Mouse (Mus musculus) liver, embryonic 16.5 days (tissue): ENCODE data around the gene Syk. TPM values are rescaled to one million over a fixed set of nuclear protein-coding genes. Genes with fewer than 3 reads are reported as not detected.

Source experiments
- ATAC-seq: fragments of 200-750 bp; cut with Nextera tagmentation; 2 replicates; pipeline ENCODE4 v1.8.0; 2017; ENCODE audit warnings: low read depth, mild to moderate bottlenecking, moderate number of reproducible peaks, moderate library complexity
- H3K27ac ChIP-seq: fragments of 300-500 bp; sonication (generic); 2 replicates; pipeline ENCODE4 v1.5.1; 2014; ENCODE audit warnings: mild to moderate bottlenecking, low read length
- H3K27me3 ChIP-seq: fragments of 300-500 bp; sonication (generic); 2 replicates; pipeline ENCODE4 v1.6.1; 2014; ENCODE audit warnings: low read depth, low read length, mixed read lengths; ENCODE audit not compliant: control insufficient read depth, insufficient read depth
- H3K36me3 ChIP-seq: fragments of 300-500 bp; sonication (generic); 2 replicates; pipeline ENCODE4 v1.6.1; 2014; ENCODE audit warnings: mild to moderate bottlenecking; ENCODE audit not compliant: control insufficient read depth, insufficient read depth
- H3K4me1 ChIP-seq: fragments of 300-500 bp; sonication (generic); 2 replicates; pipeline ENCODE4 v1.6.1; 2014; ENCODE audit warnings: low read depth, low read length, mixed read lengths; ENCODE audit not compliant: control insufficient read depth
- H3K4me2 ChIP-seq: fragments of 300-500 bp; sonication (generic); 2 replicates; pipeline ENCODE4 v1.6.1; 2014; ENCODE audit warnings: low read depth, low read length, mixed read lengths
- H3K4me3 ChIP-seq: fragments of 300-500 bp; sonication (generic); 2 replicates; pipeline ENCODE4 v1.5.1; 2014; ENCODE audit warnings: low read depth, mild to moderate bottlenecking, low read length
- H3K9ac ChIP-seq: fragments of 300-500 bp; sonication (generic); 2 replicates; pipeline ENCODE4 v1.6.1; 2014; ENCODE audit warnings: low read depth, low read length
- H3K9me3 ChIP-seq: fragments of 300-500 bp; sonication (generic); replicated peaks from 2 replicates; pipeline ENCODE4 v1.6.1; 2016; ENCODE audit warnings: low read length; ENCODE audit not compliant: control insufficient read depth
- WGBS: fragments of 180-500 bp; shearing (Covaris S2); extraction: QIAGEN DNeasy Blood & Tissue Kit; methylation state at CpG from one replicate; pipeline ENCODE4 v1.1.7; 2014; ENCODE audit not compliant: insufficient replicate concordance; 5-methylcytosine and 5-hydroxymethylcytosine counted together
- polyA plus RNA-seq: library from polyadenylated mRNA; unstranded; fragments of >200 nt; fragmentation: Nextera tagmentation; extraction: Ambion mirVana; gene quantifications from 2 replicates; pipeline ENCODE4 v1.2.1, GENCODE M21; 2015

Syk gene
- 5.3 and 5.9 TPM in 2 replicates for polyA plus RNA-seq

DNA sequence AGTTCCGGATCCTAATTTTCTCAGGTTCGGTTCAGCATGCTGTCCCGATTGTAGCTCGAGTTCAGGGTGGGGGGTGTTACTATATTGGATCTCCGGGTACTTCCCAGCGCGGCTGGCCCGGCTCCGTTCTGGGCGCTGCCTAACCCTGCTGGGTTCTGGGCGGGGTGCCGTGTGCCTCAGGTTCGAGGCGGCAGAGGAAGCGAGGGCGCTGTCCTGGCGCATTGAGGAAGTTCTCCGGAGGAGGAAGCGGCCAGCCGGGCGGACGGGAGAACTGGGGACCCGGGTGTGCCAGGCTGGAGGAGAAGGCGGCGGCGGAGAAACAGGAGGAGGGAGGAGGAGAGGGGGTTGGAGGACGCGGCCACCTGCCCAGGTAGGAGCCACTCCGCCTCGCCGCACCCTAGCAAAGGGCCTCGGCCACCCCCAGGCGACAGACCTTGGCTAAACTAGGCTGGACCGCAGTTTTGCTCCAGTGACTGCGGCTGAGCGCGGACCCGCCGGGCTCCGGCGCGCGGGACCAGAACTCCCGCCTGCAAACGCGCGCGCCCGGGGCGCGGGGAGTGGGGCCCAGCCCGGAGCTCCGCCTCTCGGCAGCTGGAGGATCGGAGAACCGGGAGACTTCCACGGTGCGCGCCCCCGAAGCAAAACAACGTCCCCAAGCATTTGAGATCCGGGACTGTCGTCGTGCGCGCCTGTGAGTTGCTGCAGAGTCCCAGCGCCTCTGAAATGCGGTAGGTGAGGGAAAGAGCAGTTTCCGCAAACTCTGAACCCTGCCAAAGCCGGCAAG is at the start of gene Syk:
Gene Syk, plus strand, starts transcription at position 296 of the 784 bp plus-strand sequence.
- no peaks in the 10 kb centered on the region for H3K36me3 ChIP-seq
- ATAC-seq: peak; percentile 62
- H3K9me3 ChIP-seq: no peaks in the 10 kb centered on the region
- H3K27ac ChIP-seq: peak within 1 kb of the TSS; percentile 78
- peak within 1 kb of the TSS; percentile 80 for H3K4me2 ChIP-seq
- under 1% methylated on average over 70 of the region's 70 CpGs for WGBS
- peaks cover 16% of the 10 kb centered on the region for H3K27me3 ChIP-seq
- H3K4me3 ChIP-seq: peak within 1 kb of the TSS; percentile 66
- no peaks in the 10 kb centered on the region; the same call in 1 of the 2 replicates for H3K4me1 ChIP-seq
- H3K9ac ChIP-seq: peak within 1 kb of the TSS; percentile 63

DNA sequence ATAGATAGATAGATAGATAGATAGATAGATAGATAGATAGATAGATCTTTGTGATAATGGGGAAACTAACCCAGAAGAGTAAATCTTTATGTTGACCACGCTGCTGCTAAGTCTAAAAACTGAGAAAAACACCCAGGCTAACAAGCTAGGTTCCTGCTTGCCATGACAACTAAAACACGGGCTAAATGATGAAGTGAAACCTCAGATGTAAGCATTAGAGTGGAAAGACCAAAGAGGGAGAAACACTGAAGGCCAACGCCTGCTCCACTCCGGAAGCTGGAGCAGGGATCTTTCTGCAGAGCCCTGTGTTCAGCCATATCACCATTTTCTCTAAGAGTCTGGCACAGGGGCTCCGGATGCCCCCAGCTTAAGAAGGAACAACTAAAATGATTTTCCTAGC is 49.3 kb upstream of the Syk start:
- peaks cover 8% of the 10 kb centered on the region for H3K27me3 ChIP-seq
- WGBS: 63% methylated on average over 5 of the region's 5 CpGs
- no peak overlapping the region for H3K9ac ChIP-seq
- no peak overlapping the region for H3K27ac ChIP-seq
- no peak for ATAC-seq
- no peaks in the 10 kb centered on the region for H3K36me3 ChIP-seq
- no peak overlapping the region for H3K4me2 ChIP-seq
- no peak overlapping the region for H3K4me3 ChIP-seq
- H3K4me1 ChIP-seq: no peaks in the 10 kb centered on the region
- H3K9me3 ChIP-seq: no peaks in the 10 kb centered on the region

DNA sequence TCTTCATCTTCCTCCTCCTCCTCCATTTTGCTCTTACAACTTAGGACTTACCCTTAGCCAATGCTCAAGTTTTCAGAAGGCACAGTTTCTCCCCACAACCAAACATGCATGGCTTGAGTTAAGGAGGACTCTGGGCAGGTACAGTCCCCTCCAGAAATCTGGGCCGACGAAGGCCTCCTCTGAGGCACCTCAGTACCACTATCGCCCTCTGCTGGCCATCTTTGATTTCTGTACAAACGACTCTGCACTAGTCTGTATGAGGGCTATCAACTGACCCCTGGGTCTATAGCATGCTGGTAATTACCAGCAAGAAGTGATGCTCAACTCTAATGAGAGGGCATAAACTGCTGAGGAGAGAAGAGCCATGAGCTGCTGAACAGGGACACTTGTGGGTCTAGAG is 47.4 kb upstream of the Syk start:
- Histone ChIP-seq H3K9ac (no peak overlapping the region), H3K36me3 (no peaks in the 10 kb centered on the region), H3K27ac (no peak overlapping the region), H3K27me3 (no peaks in the 10 kb centered on the region), H3K4me2 (no peak overlapping the region), H3K4me1 (no peaks in the 10 kb centered on the region), H3K9me3 (no peaks in the 10 kb centered on the region), H3K4me3 (no peak overlapping the region)
- no peak for ATAC-seq
- WGBS: 5% methylated on average over 4 of the region's 4 CpGs

DNA sequence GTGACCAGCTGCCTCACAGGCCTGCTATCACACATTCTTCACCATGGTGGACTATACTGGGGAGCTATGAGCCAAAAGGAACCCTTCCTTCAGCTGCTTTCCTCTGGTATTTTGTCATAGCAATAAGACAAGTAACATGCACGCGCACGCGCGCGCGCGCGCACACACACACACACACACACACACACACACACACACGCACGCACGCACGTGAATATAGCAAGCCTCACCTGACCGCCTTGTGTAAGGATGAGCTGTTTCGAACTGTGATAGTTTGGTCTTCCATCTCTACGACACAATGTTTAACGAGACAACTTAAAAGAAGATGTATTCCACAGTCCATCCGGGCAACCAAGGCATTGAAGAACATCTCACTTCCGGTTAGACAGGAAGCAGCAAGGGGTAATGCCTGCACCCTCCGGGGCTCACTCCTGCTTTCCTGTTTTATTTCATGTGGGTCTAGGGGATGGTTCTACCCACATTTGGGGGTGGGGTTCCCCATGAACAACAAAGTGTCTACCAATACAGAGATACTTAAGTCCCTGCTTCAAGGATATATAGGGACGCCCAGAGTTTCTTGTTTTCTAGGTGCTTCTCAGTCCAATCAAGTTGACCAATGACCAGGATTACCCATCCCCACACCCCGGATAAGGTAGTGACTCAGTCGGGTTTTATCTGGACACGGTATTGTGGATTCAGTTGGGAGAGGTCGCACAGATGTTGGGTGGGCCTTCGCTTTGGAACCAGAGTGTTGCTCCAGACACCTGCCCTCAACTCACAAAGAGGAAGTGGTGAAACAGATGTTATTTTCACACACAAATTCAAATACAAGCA is 45.0 kb upstream of the Syk start:
- Histone ChIP-seq H3K4me2 (no peak overlapping the region), H3K4me1 (no peaks in the 10 kb centered on the region), H3K27ac (no peak overlapping the region), H3K4me3 (no peak overlapping the region), H3K27me3 (no peaks in the 10 kb centered on the region), H3K9ac (no peak overlapping the region), H3K9me3 (no peaks in the 10 kb centered on the region), H3K36me3 (no peaks in the 10 kb centered on the region)
- 74% methylated on average over 26 of the region's 26 CpGs for WGBS
- ATAC-seq: no peak

DNA sequence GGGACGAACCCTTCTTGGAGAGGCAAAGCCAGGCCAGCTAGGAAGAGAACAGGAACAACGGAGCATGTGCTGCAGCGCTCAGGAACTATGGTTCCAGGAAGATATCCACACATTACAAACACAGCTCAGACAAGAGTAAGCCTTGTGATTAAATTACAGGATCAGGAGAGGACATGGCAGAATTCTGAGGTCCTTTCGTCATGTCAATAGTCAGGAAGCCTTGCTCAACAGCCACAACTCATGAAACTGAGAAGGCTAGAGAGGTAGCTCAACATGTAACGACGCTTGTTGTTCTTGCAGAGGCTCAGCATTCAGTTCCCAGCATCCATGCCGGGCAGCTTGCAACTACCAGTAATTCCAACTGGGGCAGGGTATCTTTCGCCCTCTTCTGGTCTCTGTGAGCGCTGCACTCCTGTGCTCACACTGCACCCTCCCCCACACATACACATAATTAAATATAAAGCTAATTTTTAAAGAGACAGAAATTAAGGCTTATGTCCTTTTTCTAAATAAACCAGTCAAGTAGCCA is 44.3 kb upstream of the Syk start:
- H3K9ac ChIP-seq: no peak overlapping the region
- no peak overlapping the region for H3K4me2 ChIP-seq
- ATAC-seq: no peak
- H3K9me3 ChIP-seq: no peaks in the 10 kb centered on the region
- H3K4me3 ChIP-seq: no peak overlapping the region
- no peak overlapping the region for H3K27ac ChIP-seq
- H3K27me3 ChIP-seq: no peaks in the 10 kb centered on the region
- 57% methylated on average over 9 of the region's 9 CpGs for WGBS
- no peaks in the 10 kb centered on the region for H3K36me3 ChIP-seq
- H3K4me1 ChIP-seq: no peaks in the 10 kb centered on the region

DNA sequence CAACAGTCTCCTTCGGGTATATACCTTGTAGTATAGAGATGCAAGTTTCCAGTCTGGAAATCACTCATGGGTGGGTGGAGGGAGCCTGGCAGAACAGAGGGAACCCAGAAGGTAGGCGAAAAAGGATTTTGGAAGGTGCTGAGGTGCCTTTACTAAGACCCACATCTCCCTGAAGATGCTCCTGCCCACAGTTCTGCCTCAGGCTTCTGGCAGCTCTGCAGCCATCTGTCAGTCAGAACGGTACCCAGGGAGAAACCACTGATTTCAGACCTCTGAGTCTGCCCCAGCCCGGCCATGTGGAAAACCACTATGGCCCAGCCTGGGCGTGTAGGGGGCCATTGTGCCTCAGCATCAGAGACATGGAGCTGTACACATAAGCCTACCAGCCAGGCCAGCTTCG is 43.5 kb upstream of the Syk start:
- Histone ChIP-seq H3K4me2 (no peak overlapping the region), H3K36me3 (no peaks in the 10 kb centered on the region), H3K9me3 (no peaks in the 10 kb centered on the region), H3K27ac (no peak overlapping the region), H3K4me1 (no peaks in the 10 kb centered on the region), H3K27me3 (no peaks in the 10 kb centered on the region), H3K9ac (no peak overlapping the region), H3K4me3 (no peak overlapping the region)
- no peak for ATAC-seq
- WGBS: 56% methylated on average over 6 of the region's 6 CpGs

DNA sequence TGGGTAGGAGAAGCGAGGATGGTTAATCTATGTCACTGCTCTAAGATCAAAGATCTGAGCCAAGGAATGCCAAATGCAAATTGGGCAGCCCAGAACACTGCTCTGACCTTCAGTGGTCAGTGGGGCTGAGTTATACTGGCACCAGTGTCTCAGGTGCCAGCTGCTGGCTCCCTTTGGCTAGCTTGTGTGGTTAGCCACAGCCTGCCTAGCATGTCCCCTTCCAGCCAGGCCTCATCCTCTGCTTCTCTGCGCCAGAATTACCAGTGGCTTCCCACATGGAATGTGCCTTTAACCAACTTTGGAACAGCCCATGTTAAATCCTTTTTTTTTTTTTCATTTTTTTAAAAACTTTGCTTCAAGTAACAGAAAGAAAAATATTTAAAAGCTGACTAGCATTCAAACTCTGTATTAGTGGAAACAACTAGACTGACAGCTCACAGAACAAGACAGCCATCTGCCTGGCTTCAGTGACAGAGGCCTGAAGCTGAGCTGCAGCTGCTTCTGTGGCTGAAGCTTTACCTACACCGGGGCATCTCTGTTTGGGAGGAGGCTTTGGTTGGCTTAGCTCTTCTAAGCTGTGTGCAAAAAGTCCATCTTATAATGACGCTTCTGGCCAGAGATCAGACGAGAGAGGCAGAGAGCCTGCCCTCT is 41.5 kb upstream of the Syk start:
- 54% methylated on average over 5 of the region's 5 CpGs for WGBS
- no peak for ATAC-seq
- no peak overlapping the region for H3K4me3 ChIP-seq
- no peaks in the 10 kb centered on the region for H3K9me3 ChIP-seq
- H3K4me2 ChIP-seq: no peak overlapping the region
- no peak overlapping the region for H3K9ac ChIP-seq
- H3K4me1 ChIP-seq: no peaks in the 10 kb centered on the region
- H3K27me3 ChIP-seq: no peaks in the 10 kb centered on the region
- no peaks in the 10 kb centered on the region for H3K36me3 ChIP-seq
- H3K27ac ChIP-seq: no peak overlapping the region

DNA sequence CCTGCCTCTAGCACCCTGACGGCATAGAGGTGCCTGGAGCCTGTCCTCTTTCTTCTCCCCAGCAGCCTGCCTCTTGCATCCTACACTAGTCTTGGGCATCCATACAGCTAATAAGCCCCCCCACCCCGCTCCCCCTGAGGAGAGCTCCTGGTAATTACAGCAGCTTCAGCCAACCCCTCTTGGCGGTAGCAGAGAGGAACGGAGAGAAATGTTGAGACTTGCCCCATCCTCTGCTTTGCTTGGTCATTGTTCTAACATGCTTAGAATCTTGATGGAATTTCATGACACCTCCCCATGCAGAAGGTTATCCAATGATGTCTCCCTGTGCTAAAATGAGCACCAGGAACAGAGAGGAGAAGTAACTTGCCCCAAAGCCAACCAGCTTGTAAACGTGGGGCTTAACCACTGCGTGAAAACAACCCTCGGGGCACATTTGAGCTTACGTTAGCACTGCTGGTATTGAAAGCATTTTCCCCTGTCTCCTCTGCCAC is 40.9 kb upstream of the Syk start:
- H3K4me2 ChIP-seq: no peak overlapping the region
- WGBS: 41% methylated on average over 8 of the region's 8 CpGs
- no peaks in the 10 kb centered on the region for H3K4me1 ChIP-seq
- no peaks in the 10 kb centered on the region for H3K27me3 ChIP-seq
- H3K36me3 ChIP-seq: no peaks in the 10 kb centered on the region
- no peak for ATAC-seq
- no peak overlapping the region for H3K9ac ChIP-seq
- no peak overlapping the region for H3K4me3 ChIP-seq
- H3K27ac ChIP-seq: no peak overlapping the region
- H3K9me3 ChIP-seq: no peaks in the 10 kb centered on the region
